Mouse (Mus musculus) hindbrain, embryonic 10.5 days (tissue): Measurements from ENCODE around the gene Ifrd1. TPM values are rescaled to one million over a fixed set of nuclear protein-coding genes. Genes with fewer than 3 reads are reported as not detected.
"Not testable (repeated sequence)": the region's sequence is repeated elsewhere in the genome, so short reads cannot be mapped to it uniquely, and the experiment has no call there.

Experiments
- DNase-seq: peaks from one replicate; pipeline ENCODE4 v3.0.0-alpha.2; 2017; ENCODE audit warnings: low spot score
- H3K27ac ChIP-seq: fragments of 300-500 bp; sonication (generic); 2 replicates; pipeline ENCODE4 v1.5.1; 2016; ENCODE audit warnings: mild to moderate bottlenecking, moderate library complexity
- H3K27me3 ChIP-seq: fragments of 300-500 bp; sonication (generic); 2 replicates; pipeline ENCODE4 v1.6.1; 2016; ENCODE audit warnings: mild to moderate bottlenecking; ENCODE audit not compliant: poor library complexity, insufficient read depth, severe bottlenecking
- H3K36me3 ChIP-seq: fragments of 300-500 bp; sonication (generic); 2 replicates; pipeline ENCODE4 v1.6.1; 2016; ENCODE audit warnings: mild to moderate bottlenecking, moderate library complexity
- H3K4me1 ChIP-seq: fragments of 300-500 bp; sonication (generic); replicated peaks from 2 replicates; pipeline ENCODE4 v1.6.1; 2016; ENCODE audit warnings: mild to moderate bottlenecking
- H3K4me3 ChIP-seq: fragments of 300-500 bp; sonication (generic); 2 replicates; pipeline ENCODE4 v1.5.1; 2016; ENCODE audit warnings: mild to moderate bottlenecking, moderate library complexity
- H3K9me3 ChIP-seq: fragments of 300-500 bp; sonication (generic); 2 replicates; pipeline ENCODE4 v1.6.1; 2016; ENCODE audit warnings: mild to moderate bottlenecking, moderate library complexity
- WGBS: fragments of 180-500 bp; shearing (Covaris S2); methylation state at CpG from one replicate; pipeline ENCODE4 v1.1.7; 2016; 5-methylcytosine and 5-hydroxymethylcytosine counted together
- polyA plus RNA-seq: library from polyadenylated mRNA; unstranded; fragments of >200 nt; fragmentation: Nextera tagmentation; extraction: Ambion mirVana; gene quantifications from 2 replicates; pipeline ENCODE4 v1.2.1, GENCODE M21; 2016

The Ifrd1 gene
- polyA plus RNA-seq, 1 experiment from 2014 or later: 146 TPM

DNA sequence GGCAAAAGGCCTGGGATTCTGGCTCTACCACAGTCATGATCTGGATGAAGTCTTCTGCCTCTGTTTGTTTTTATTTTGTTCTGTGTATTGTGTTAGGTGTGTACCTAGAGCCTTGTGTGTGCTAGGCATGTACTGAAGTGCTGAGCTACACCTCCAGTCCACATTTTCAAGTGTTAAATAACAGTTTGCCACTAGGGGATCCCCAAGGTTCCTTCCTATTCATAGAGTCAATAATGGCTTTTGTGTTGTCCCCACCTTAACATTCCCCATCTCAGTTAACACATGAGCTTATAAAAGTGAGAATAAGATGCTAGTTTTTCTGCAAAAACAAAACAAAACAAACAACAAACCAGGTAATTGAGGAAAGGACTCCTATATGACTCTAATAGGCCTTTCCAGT, 7.7 kb upstream of the Ifrd1 start:
- H3K36me3 ChIP-seq: no peaks in the 10 kb centered on the region
- no peaks in the 10 kb centered on the region for H3K9me3 ChIP-seq
- no peaks in the 10 kb centered on the region for H3K27me3 ChIP-seq
- no peak overlapping the region for H3K4me3 ChIP-seq
- no peak for DNase-seq
- no peaks in the 10 kb centered on the region for H3K4me1 ChIP-seq
- H3K27ac ChIP-seq: no peak overlapping the region

DNA sequence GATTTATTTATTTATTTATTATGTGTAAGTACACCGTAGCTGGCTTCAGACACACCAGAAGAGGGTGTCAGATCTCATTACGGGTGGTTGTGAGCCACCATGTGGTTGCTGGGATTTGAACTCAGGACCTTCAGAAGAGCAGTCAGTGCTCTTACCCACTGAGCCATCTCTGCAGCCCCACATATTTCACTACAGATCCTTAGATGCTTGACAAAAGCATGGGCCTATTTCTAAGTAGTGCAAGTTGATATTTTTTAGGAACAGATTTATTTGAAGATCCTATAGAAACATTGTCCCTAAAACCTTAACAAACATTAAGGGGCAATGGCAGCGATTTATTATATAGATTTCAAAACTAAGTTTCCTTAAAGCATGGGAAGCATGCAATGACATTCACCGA, 7.0 kb upstream of the Ifrd1 start:
- not testable (repeated sequence) for H3K27me3 ChIP-seq, H3K4me1 ChIP-seq, H3K27ac ChIP-seq, H3K4me3 ChIP-seq, H3K9me3 ChIP-seq, DNase-seq, H3K36me3 ChIP-seq
- 89% methylated on average over 4 of the region's 4 CpGs for WGBS

DNA sequence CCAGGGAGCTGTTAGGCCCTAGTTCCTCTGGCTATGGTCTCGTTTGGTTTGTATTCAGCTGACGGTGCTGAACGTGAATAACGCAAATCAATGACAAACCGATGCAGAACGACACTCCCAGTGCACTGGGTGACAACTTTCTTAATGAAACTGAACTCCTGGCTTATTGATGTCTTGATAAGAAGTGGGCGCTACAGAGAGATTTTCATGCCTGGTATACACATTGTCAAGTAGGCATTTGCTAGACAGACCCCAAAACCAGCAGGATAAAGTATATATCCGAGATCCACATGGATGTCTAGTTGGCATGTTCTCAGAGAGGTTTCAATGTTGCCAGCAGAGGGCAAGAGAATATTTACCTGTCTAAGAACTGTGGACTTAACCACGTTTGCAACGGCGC, 6.4 kb upstream of the Ifrd1 start:
- no peaks in the 10 kb centered on the region for H3K4me1 ChIP-seq
- H3K4me3 ChIP-seq: no peak overlapping the region
- H3K36me3 ChIP-seq: no peaks in the 10 kb centered on the region
- H3K27ac ChIP-seq: no peak overlapping the region
- WGBS: 91% methylated on average over 11 of the region's 11 CpGs
- no peaks in the 10 kb centered on the region for H3K9me3 ChIP-seq
- no peaks in the 10 kb centered on the region for H3K27me3 ChIP-seq
- DNase-seq: no peak

DNA sequence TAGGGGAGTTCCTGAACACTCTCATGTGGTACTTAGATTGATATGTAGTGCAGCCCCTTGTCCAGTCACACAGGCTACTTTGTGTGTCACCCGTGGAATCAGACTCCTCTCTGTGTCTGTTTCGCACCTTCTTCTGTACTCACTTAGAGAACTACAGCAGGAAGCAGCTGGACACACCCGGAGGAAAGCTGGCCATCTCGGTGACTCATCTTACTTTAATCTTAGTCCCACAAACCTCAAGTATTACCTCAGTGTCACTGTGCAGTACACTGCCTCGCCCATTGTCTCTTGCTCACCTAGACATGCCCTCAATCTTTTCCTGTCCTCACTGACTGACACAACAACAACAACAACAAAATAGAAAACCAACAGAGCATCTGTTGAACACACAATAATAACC, 4.9 kb upstream of the Ifrd1 start:
- H3K4me1 ChIP-seq: 0 out of 2 replicates have a peak, but pooled peaks cover under 1% of the 10 kb centered on the region
- no peaks in the 10 kb centered on the region for H3K36me3 ChIP-seq
- no peak overlapping the region for H3K27ac ChIP-seq
- whole genome bisulfite sequencing: 86% methylated on average over 5 of the region's 5 CpGs
- no peaks in the 10 kb centered on the region for H3K27me3 ChIP-seq
- no peaks in the 10 kb centered on the region for H3K9me3 ChIP-seq
- DNase-seq: no peak
- H3K4me3 ChIP-seq: no peak overlapping the region

DNA sequence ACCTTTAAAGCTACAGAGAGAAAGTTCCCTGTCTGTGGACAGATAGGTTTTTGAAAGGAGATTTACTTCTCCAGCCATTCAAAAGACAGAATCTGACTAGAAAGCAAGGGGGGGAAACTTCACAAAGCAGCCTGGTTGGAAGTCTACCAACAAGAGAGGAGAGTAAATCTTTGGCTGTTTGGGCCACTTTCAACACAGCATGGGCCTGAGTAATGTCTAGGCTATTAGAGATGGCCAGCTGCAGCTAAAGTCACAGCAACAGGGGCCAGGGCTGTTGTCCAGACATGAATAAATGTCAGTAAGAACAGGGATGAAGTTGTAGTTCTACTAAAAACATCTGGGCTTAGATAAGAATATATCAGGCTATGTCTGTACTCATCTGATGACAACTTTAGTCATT, 2.0 kb upstream of the Ifrd1 start:
- DNase-seq: no peak
- Histone ChIP-seq H3K36me3 (no peaks in the 10 kb centered on the region), H3K27me3 (no peaks in the 10 kb centered on the region), H3K9me3 (no peaks in the 10 kb centered on the region), H3K4me1 (0 out of 2 replicates have a peak, but pooled peaks cover 4% of the 10 kb centered on the region), H3K4me3 (no peak overlapping the region), H3K27ac (no peak overlapping the region)

GRCm38 (mm10) chr12:40247976-40248375, 328 bp downstream of the Ifrd1 start:
- H3K27me3 ChIP-seq: no peaks in the 10 kb centered on the region
- no peaks in the 10 kb centered on the region for H3K36me3 ChIP-seq
- H3K9me3 ChIP-seq: no peaks in the 10 kb centered on the region
- no peak overlapping the region for H3K27ac ChIP-seq
- no peak for DNase-seq
- peaks cover 13% of the 10 kb centered on the region for H3K4me1 ChIP-seq
- WGBS: 83% methylated on average over 6 of the region's 6 CpGs
- no peak overlapping the region for H3K4me3 ChIP-seq

DNA sequence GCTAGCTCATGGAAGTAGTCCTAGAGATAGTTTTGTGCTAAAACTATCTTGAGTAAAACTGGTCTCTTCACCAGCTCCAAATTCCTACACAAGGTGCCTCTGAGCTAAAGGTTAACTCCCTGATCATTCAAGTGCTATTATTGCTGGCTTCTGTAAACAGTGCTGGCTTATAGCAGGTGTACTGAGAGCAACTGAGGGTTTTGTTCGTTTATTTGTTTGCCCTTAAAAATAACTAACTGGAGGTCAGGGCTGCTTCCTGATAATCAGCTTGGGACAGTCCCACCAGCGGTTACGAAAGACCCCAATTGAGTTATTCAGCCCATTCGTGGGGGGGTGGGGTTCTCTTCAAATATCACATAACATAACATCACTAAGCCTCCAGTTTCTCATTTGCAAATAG, 920 bp downstream of the Ifrd1 start:
- 81% methylated on average over 4 of the region's 4 CpGs for WGBS
- H3K9me3 ChIP-seq: no peaks in the 10 kb centered on the region
- no peak overlapping the region for H3K27ac ChIP-seq
- H3K36me3 ChIP-seq: no peaks in the 10 kb centered on the region
- DNase-seq: no peak
- no peaks in the 10 kb centered on the region for H3K27me3 ChIP-seq
- peaks cover 13% of the 10 kb centered on the region for H3K4me1 ChIP-seq
- H3K4me3 ChIP-seq: no peak overlapping the region

- Histone ChIP-seq H3K4me3 (no peak overlapping the region), H3K27me3 (no peaks in the 10 kb centered on the region), H3K27ac (no peak overlapping the region), H3K4me1 (peaks cover 17% of the 10 kb centered on the region), H3K9me3 (no peaks in the 10 kb centered on the region), H3K36me3 (no peaks in the 10 kb centered on the region)
- DNase-seq: no peak
- whole genome bisulfite sequencing: 93% methylated on average over 7 of the region's 7 CpGs
These were observed 2.8 kb downstream of the Ifrd1 start for GRCm38 (mm10) chr12:40245434-40245970.

GRCm38 (mm10) chr12:40244926-40245325, 3.4 kb downstream of the Ifrd1 start:
- no peaks in the 10 kb centered on the region for H3K36me3 ChIP-seq
- no peaks in the 10 kb centered on the region for H3K9me3 ChIP-seq
- no peaks in the 10 kb centered on the region for H3K27me3 ChIP-seq
- no peak for DNase-seq
- H3K27ac ChIP-seq: no peak overlapping the region
- WGBS: 91% methylated on average over 5 of the region's 5 CpGs
- H3K4me1 ChIP-seq: peaks cover 17% of the 10 kb centered on the region
- H3K4me3 ChIP-seq: no peak overlapping the region

DNA sequence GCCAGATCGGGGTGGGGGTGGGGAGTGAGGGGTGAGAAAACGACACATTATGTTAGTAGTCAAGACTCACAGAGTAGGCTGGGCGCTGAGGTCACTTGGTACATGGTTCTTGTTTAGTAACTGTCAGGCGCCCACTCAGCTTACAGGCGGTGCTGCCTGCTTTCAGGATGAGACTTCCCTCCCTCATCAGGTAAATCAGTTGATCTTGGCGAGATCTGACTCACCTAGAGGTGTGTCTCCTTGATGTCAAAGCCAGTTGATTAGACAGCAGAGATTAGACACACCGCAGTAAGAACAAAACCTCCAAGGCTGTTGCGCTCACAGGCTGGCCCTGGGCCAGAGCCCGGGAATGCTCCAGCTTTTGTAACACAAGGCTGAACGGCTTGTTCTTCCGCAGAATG, 4.5 kb downstream of the Ifrd1 start:
- WGBS: 65% methylated on average over 11 of the region's 11 CpGs
- Histone ChIP-seq H3K4me1 (peaks cover 17% of the 10 kb centered on the region), H3K27ac (no peak overlapping the region), H3K9me3 (no peaks in the 10 kb centered on the region), H3K36me3 (no peaks in the 10 kb centered on the region), H3K27me3 (no peaks in the 10 kb centered on the region), H3K4me3 (no peak overlapping the region)
- DNase-seq: no peak

DNA sequence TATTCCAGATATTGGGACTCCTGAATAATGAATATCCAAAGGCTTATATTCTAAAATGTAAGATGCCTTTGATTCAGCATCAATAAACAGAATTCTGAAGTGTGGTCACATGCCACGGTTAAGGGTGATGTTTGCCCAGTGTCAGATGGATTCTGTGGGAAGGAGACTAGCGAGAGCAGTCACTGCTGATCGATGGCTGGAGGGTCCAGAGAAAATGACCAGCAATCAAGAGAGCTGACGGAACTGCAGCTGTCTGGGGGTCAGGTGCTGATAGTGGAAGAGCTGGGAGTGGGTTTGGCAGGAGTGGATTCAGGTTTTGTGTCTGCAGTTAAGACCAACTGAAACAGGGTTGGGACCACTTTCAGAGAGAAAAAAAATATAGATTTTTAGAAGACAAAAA, 5.1 kb downstream of the Ifrd1 start:
- DNase-seq: no peak
- no peaks in the 10 kb centered on the region for H3K36me3 ChIP-seq
- H3K9me3 ChIP-seq: no peaks in the 10 kb centered on the region
- H3K4me3 ChIP-seq: no peak overlapping the region
- H3K27ac ChIP-seq: no peak overlapping the region
- peaks cover 17% of the 10 kb centered on the region for H3K4me1 ChIP-seq
- 80% methylated on average over 4 of the region's 4 CpGs for WGBS
- no peaks in the 10 kb centered on the region for H3K27me3 ChIP-seq

DNA sequence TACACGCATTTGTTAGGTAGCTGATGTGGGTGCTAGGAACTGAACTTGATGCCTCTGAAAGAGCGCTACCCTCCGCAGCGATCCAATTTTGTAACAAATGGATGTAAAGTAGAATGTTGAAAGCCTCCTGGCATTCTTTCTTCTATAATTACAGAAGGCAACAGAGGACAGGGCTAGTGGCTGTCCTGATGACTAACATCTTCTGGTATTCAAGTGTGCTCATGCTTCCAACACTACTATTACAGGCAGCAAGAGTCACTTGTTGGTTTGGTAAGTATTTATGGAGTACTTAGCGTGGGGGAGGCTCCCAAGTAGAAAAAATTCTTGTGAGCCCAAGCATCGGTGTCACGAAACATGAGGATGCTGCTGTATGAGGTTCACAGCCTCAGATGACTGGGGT, 9.1 kb downstream of the Ifrd1 start:
- H3K4me3 ChIP-seq: no peak overlapping the region
- no peaks in the 10 kb centered on the region for H3K9me3 ChIP-seq
- no peaks in the 10 kb centered on the region for H3K36me3 ChIP-seq
- no peak for DNase-seq
- H3K27ac ChIP-seq: no peak overlapping the region
- H3K4me1 ChIP-seq: peaks cover 13% of the 10 kb centered on the region
- WGBS: 96% methylated on average over 7 of the region's 7 CpGs
- H3K27me3 ChIP-seq: no peaks in the 10 kb centered on the region

GRCm38 (mm10) chr12:40232231-40232630, 16.1 kb downstream of the Ifrd1 start:
- Histone ChIP-seq H3K9me3 (no peaks in the 10 kb centered on the region), H3K27me3 (no peaks in the 10 kb centered on the region), H3K4me1 (no peaks in the 10 kb centered on the region), H3K27ac (no peak overlapping the region), H3K4me3 (no peak overlapping the region), H3K36me3 (no peaks in the 10 kb centered on the region)
- WGBS: 91% methylated on average over 1 of the region's 1 CpGs
- no peak for DNase-seq

- no peak overlapping the region for H3K27ac ChIP-seq
- WGBS: 82% methylated on average over 2 of the region's 2 CpGs
- DNase-seq: no peak
- H3K27me3 ChIP-seq: no peaks in the 10 kb centered on the region
- no peak overlapping the region for H3K4me3 ChIP-seq
- H3K4me1 ChIP-seq: no peaks in the 10 kb centered on the region
- no peaks in the 10 kb centered on the region for H3K36me3 ChIP-seq
- H3K9me3 ChIP-seq: no peaks in the 10 kb centered on the region
These were observed 16.7 kb downstream of the Ifrd1 start for GRCm38 (mm10) chr12:40231632-40232031.
